ENCODE assay signal across 11 mouse cellular contexts in genomic region chr16:43394760-43395159, GRCm38 (mm10).
DNase-seq lines count a peak whose midpoint lies in the region; ATAC-seq and TF ChIP-seq lines count a peak whose summit lies in the region.
"Had no signal": no experiment of that assay in that cellular context is flagged by ENCODE, and none has a peak within 500 bp of the region (broad histone marks: within the 10 kb centered on the region; RNA-seq: fewer than 3 reads in every experiment).

No protein-coding gene starts in this region.

- 88% methylated on average over 2 of the region's 2 CpGs for WGBS in kidney, adult 2 months
- 67% methylated on average over 2 of the region's 2 CpGs for WGBS in heart, embryonic 15.5 days
- 89% methylated on average over 2 of the region's 2 CpGs for WGBS in midbrain, embryonic 14.5 days
- WGBS in hindbrain, embryonic 12.5 days: 88% methylated on average over 2 of the region's 2 CpGs

- no peaks in the 10 kb centered on the region for H3K27me3 ChIP-seq in kidney, adult 2 months (replicated peaks; ENCODE audit: control insufficient read depth, insufficient read depth, low read length)
- H3K27me3 ChIP-seq in heart, embryonic 15.5 days: no peaks in the 10 kb centered on the region
- no peaks in the 10 kb centered on the region for H3K27me3 ChIP-seq in midbrain, embryonic 14.5 days (ENCODE audit: control insufficient read depth, insufficient read depth, low read length)
- no peaks in the 10 kb centered on the region for H3K27me3 ChIP-seq in hindbrain, embryonic 12.5 days
- H3K27me3 ChIP-seq: limb, embryonic 12.5 days; megakaryocyte, embryonic 14.5 days had no signal

- DNase-seq in kidney, adult 2 months: peak; percentile 64
- no peak for DNase-seq in kidney, adult 18-20 months
- DNase-seq in kidney, postnatal 36 days: peak; percentile 55 to 56
- no peak for DNase-seq in midbrain, embryonic 14.5 days
- DNase-seq: layer of hippocampus, adult 9-11 months had no signal

- ATAC-seq in common myeloid progenitor, adult 5-6 weeks (replicated peaks; ENCODE audit: low read depth, poor library complexity, severe bottlenecking): 0 out of 2 replicates have a peak, but pooled peaks have one; percentile 45
- ATAC-seq in heart, embryonic 15.5 days (replicated peaks; ENCODE audit: insufficient number of reproducible peaks, insufficient read depth, low FRiP score, low read depth): no peak; the same call in 1 of the 2 replicates
- ATAC-seq in midbrain, embryonic 14.5 days (ENCODE audit: low FRiP score, low TSS enrichment): no peak
- ATAC-seq in erythroblast, adult 5-6 weeks (replicated peaks; ENCODE audit: low FRiP score, poor library complexity, severe bottlenecking): no peak
- ATAC-seq in hindbrain, embryonic 12.5 days (ENCODE audit: low FRiP score): no peak

- no peaks in the 10 kb centered on the region for H3K9me3 ChIP-seq in heart, embryonic 15.5 days (replicated peaks)
- no peaks in the 10 kb centered on the region for H3K9me3 ChIP-seq in midbrain, embryonic 14.5 days (ENCODE audit: control insufficient read depth, low read length)
- H3K9me3 ChIP-seq in hindbrain, embryonic 12.5 days (replicated peaks): no peaks in the 10 kb centered on the region
- H3K9me3 ChIP-seq: limb, embryonic 12.5 days; megakaryocyte, embryonic 14.5 days had no signal

- peaks cover 5% of the 10 kb centered on the region for H3K36me3 ChIP-seq in kidney, adult 2 months (ENCODE audit: control insufficient read depth, insufficient read depth, low read length)
- no peaks in the 10 kb centered on the region for H3K36me3 ChIP-seq in heart, embryonic 15.5 days
- no peaks in the 10 kb centered on the region for H3K36me3 ChIP-seq in midbrain, embryonic 14.5 days (ENCODE audit: control insufficient read depth, insufficient read depth, low read length)
- no peaks in the 10 kb centered on the region for H3K36me3 ChIP-seq in hindbrain, embryonic 12.5 days
- H3K36me3 ChIP-seq: limb, embryonic 12.5 days had no signal

- H3K27ac ChIP-seq in kidney, adult 2 months (ENCODE audit: insufficient read depth, low read depth, low read length): no peak overlapping the region
- peak overlapping the region; percentile 31; the same call in 1 of the 2 replicates for H3K27ac ChIP-seq in heart, embryonic 15.5 days
- no peak overlapping the region for H3K27ac ChIP-seq in midbrain, embryonic 14.5 days (replicated peaks; ENCODE audit: low read depth, low read length)
- H3K27ac ChIP-seq in hindbrain, embryonic 12.5 days: no peak overlapping the region
- H3K27ac ChIP-seq: limb, embryonic 12.5 days had no signal

- peak; percentile 36; the same call in 1 of the 2 replicates for TF ChIP-seq CTCF in kidney, adult 2 months (conservative IDR thresholded peaks at IDR 0.05; ENCODE audit: insufficient read depth, insufficient read length, low read depth, low read length)

- H3K4me2 ChIP-seq in heart, embryonic 15.5 days: no peak overlapping the region
- H3K4me2 ChIP-seq in midbrain, embryonic 14.5 days (ENCODE audit: low read length): no peak overlapping the region
- no peak overlapping the region for H3K4me2 ChIP-seq in hindbrain, embryonic 12.5 days (replicated peaks)
- H3K4me2 ChIP-seq: limb, embryonic 12.5 days had no signal

- H3K9ac ChIP-seq in heart, embryonic 15.5 days: no peak overlapping the region
- no peak overlapping the region for H3K9ac ChIP-seq in midbrain, embryonic 14.5 days (replicated peaks; ENCODE audit: low read length)
- no peak overlapping the region for H3K9ac ChIP-seq in hindbrain, embryonic 12.5 days
- H3K9ac ChIP-seq: limb, embryonic 12.5 days had no signal

- no peak overlapping the region for H3K4me3 ChIP-seq in kidney, adult 2 months (ENCODE audit: insufficient read depth, low read depth, low read length)
- H3K4me3 ChIP-seq in heart, embryonic 15.5 days: no peak overlapping the region
- H3K4me3 ChIP-seq in midbrain, embryonic 14.5 days (replicated peaks; ENCODE audit: low read depth, low read length): no peak overlapping the region
- no peak overlapping the region for H3K4me3 ChIP-seq in hindbrain, embryonic 12.5 days
- H3K4me3 ChIP-seq: limb, embryonic 12.5 days; megakaryocyte, embryonic 14.5 days had no signal

- peaks cover 8% of the 10 kb centered on the region; the same call in 1 of the 2 replicates for H3K4me1 ChIP-seq in kidney, adult 2 months (ENCODE audit: control insufficient read depth, insufficient read depth, low read length)
- H3K4me1 ChIP-seq in heart, embryonic 15.5 days (replicated peaks): peaks cover 16% of the 10 kb centered on the region; the same call in 1 of the 2 replicates
- no peaks in the 10 kb centered on the region for H3K4me1 ChIP-seq in midbrain, embryonic 14.5 days (ENCODE audit: control insufficient read depth, insufficient read depth, low read length)
- no peaks in the 10 kb centered on the region for H3K4me1 ChIP-seq in hindbrain, embryonic 12.5 days
- H3K4me1 ChIP-seq: megakaryocyte, embryonic 14.5 days had no signal

- no peak for TF ChIP-seq POLR2A in kidney, adult 2 months (IDR thresholded peaks at IDR 0.05; ENCODE audit: low read depth, low read length)

Comparison
In these comparisons a context has a peak if more than half of its experiments do, and no peak if none do; other contexts are left out.
1. DNase-seq: peak in kidney, adult 2 months (single experiment) and kidney, postnatal 36 days (2 of 2); none in kidney, adult 18-20 months (single experiment) and midbrain, embryonic 14.5 days (single experiment).